Mouse (Mus musculus) liver, embryonic 11.5 days (tissue): Measurements from ENCODE around the gene Adgrf1. TPM values are rescaled to one million over a fixed set of nuclear protein-coding genes. Genes with fewer than 3 reads are reported as not detected.

Experiments used
- ATAC-seq: fragments of 200-750 bp; cut with Nextera tagmentation; replicated peaks from 2 replicates; pipeline ENCODE4 v1.8.0; 2017; ENCODE audit warnings: moderate number of reproducible peaks, mild to moderate bottlenecking, moderate TSS enrichment, moderate library complexity; ENCODE audit not compliant: low FRiP score
- DNase-seq: peaks from one replicate; pipeline ENCODE4 v3.0.0-alpha.2; 2017; ENCODE audit warnings: low spot score
- H3K27ac ChIP-seq: fragments of 300-500 bp; sonication (generic); 2 replicates; pipeline ENCODE4 v1.5.1; 2014; ENCODE audit warnings: mild to moderate bottlenecking, low read depth, low read length, control low read depth
- H3K27me3 ChIP-seq: fragments of 300-500 bp; sonication (generic); replicated peaks from 2 replicates; pipeline ENCODE4 v1.6.1; 2014; ENCODE audit warnings: low read length, mixed read lengths; ENCODE audit not compliant: control insufficient read depth, insufficient read depth
- H3K36me3 ChIP-seq: fragments of 300-500 bp; sonication (generic); 2 replicates; pipeline ENCODE4 v1.6.1; 2014; ENCODE audit warnings: mild to moderate bottlenecking, low read length, moderate library complexity, mixed read lengths; ENCODE audit not compliant: control insufficient read depth, insufficient read depth
- H3K4me1 ChIP-seq: fragments of 300-500 bp; sonication (generic); replicated peaks from 2 replicates; pipeline ENCODE4 v1.6.1; 2014; ENCODE audit warnings: low read length, mixed read lengths; ENCODE audit not compliant: control insufficient read depth, insufficient read depth
- H3K4me2 ChIP-seq: fragments of 300-500 bp; sonication (generic); 2 replicates; pipeline ENCODE4 v1.6.1; 2014; ENCODE audit warnings: mild to moderate bottlenecking, control low read depth, moderate library complexity
- H3K4me3 ChIP-seq: fragments of 300-500 bp; sonication (generic); 2 replicates; pipeline ENCODE4 v1.5.1; 2014; ENCODE audit warnings: low read depth, low read length, control low read depth
- H3K9ac ChIP-seq: fragments of 300-500 bp; sonication (generic); 2 replicates; pipeline ENCODE4 v1.6.1; 2014; ENCODE audit warnings: low read depth, low read length, control low read depth
- H3K9me3 ChIP-seq: fragments of 300-500 bp; sonication (generic); 2 replicates; pipeline ENCODE4 v1.6.1; 2016; ENCODE audit warnings: low read length, inconsistent platforms, mixed read lengths; ENCODE audit not compliant: control insufficient read depth
- whole genome bisulfite sequencing: fragments of 180-500 bp; shearing (Covaris S2); extraction: QIAGEN DNeasy Blood & Tissue Kit; methylation state at CpG from one replicate; pipeline ENCODE4 v1.1.7; 2014; 5-methylcytosine and 5-hydroxymethylcytosine counted together
- polyA plus RNA-seq: library from polyadenylated mRNA; unstranded; fragments of >200 nt; fragmentation: Nextera tagmentation; extraction: Ambion mirVana; gene quantifications from 2 replicates; pipeline ENCODE4 v1.2.1, GENCODE M21; 2014

Gene Adgrf1
- polyA plus RNA-seq, 1 experiment from 2014 or later, result 0.04 TPM

- H3K9me3 ChIP-seq, result no peaks in the 10 kb centered on the region
- DNase-seq (no peak), ATAC-seq (no peak)
- no peak overlapping the region for H3K4me3 ChIP-seq
- no peaks in the 10 kb centered on the region for H3K36me3 ChIP-seq
- H3K4me1 ChIP-seq, result no peaks in the 10 kb centered on the region
- H3K27me3 ChIP-seq, result peaks cover 10% of the 10 kb centered on the region
- H3K4me2 ChIP-seq, result peak overlapping the region; percentile 7; the same call in 1 of the 2 replicates
- no peak overlapping the region for H3K9ac ChIP-seq
- 53% methylated on average over 11 of the region's 11 CpGs for WGBS
- H3K27ac ChIP-seq, result no peak overlapping the region
Measured at GRCm38 (mm10) chr17:43362362-43362761, 92.2 kb downstream of the Adgrf1 start.

- H3K27ac ChIP-seq, result no peak overlapping the region
- H3K4me1 ChIP-seq, result no peaks in the 10 kb centered on the region
- H3K4me3 ChIP-seq, result no peak overlapping the region
- no peak for ATAC-seq
- DNase-seq, result no peak
- H3K9me3 ChIP-seq, result no peaks in the 10 kb centered on the region
- no peak overlapping the region for H3K9ac ChIP-seq
- WGBS, result 68% methylated on average over 6 of the region's 6 CpGs
- H3K4me2 ChIP-seq, result peak overlapping the region; percentile 7; the same call in 1 of the 2 replicates
- H3K36me3 ChIP-seq, result no peaks in the 10 kb centered on the region
- H3K27me3 ChIP-seq, result peaks cover 10% of the 10 kb centered on the region
Measured at GRCm38 (mm10) chr17:43362881-43363280, 92.8 kb downstream of the Adgrf1 start.

DNA sequence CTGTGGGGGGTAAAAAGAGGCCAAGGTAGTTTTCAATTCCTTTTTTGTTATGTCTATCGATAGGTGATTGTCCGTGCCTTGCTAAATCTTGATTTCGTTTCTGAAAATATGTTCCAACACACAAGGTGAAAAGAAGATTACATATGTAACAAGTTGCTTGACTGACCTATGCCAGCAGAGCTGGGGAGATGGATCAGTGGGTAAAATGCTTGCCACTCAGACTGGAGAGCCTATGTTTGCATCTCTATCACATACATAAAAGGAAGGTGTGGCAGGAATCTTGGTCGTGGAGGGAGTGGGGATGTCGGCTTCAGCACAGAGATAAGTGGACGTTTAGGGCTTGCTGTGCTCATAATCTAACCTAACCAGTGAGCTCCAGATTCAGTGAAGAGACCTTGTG is 93.8 kb downstream of the Adgrf1 start:
- Histone ChIP-seq H3K9ac (no peak overlapping the region), H3K27me3 (peaks cover 10% of the 10 kb centered on the region), H3K9me3 (no peaks in the 10 kb centered on the region), H3K36me3 (no peaks in the 10 kb centered on the region), H3K4me1 (no peaks in the 10 kb centered on the region), H3K4me3 (no peak overlapping the region), H3K27ac (no peak overlapping the region), H3K4me2 (no peak overlapping the region)
- 45% methylated on average over 6 of the region's 6 CpGs for WGBS
- no peak for DNase-seq
- ATAC-seq, result no peak

- Histone ChIP-seq H3K4me2 (no peak overlapping the region), H3K9me3 (no peaks in the 10 kb centered on the region), H3K36me3 (no peaks in the 10 kb centered on the region), H3K4me1 (no peaks in the 10 kb centered on the region), H3K27ac (no peak overlapping the region), H3K4me3 (no peak overlapping the region), H3K9ac (no peak overlapping the region), H3K27me3 (peaks cover 7% of the 10 kb centered on the region)
- DNase-seq, result no peak
- WGBS, result 81% methylated on average over 6 of the region's 6 CpGs
- no peak for ATAC-seq
Measured at GRCm38 (mm10) chr17:43365297-43365696, 95.2 kb downstream of the Adgrf1 start.

- ATAC-seq, result no peak
Measured at GRCm38 (mm10) chr17:43366486-43366885, 96.4 kb downstream of the Adgrf1 start.

GRCm38 (mm10) chr17:43368171-43368576 is 98.0 kb downstream of the Adgrf1 start:
- Histone ChIP-seq H3K9ac (no peak overlapping the region), H3K9me3 (no peaks in the 10 kb centered on the region), H3K4me3 (no peak overlapping the region), H3K27ac (no peak overlapping the region), H3K4me2 (no peak overlapping the region), H3K27me3 (no peaks in the 10 kb centered on the region), H3K36me3 (no peaks in the 10 kb centered on the region), H3K4me1 (no peaks in the 10 kb centered on the region)
- WGBS, result 63% methylated on average over 5 of the region's 5 CpGs
- ATAC-seq (no peak), DNase-seq (no peak)

More at GRCm38 (mm10) chr17:43366486-43366885, 96.4 kb downstream of the Adgrf1 start:
- H3K9ac ChIP-seq, result no peak overlapping the region
- H3K9me3 ChIP-seq, result no peaks in the 10 kb centered on the region
- H3K27me3 ChIP-seq, result peaks cover 1% of the 10 kb centered on the region
- H3K4me2 ChIP-seq, result no peak overlapping the region
- WGBS, result 52% methylated on average over 9 of the region's 9 CpGs
- no peak overlapping the region for H3K27ac ChIP-seq
- H3K4me3 ChIP-seq, result no peak overlapping the region
- H3K4me1 ChIP-seq, result no peaks in the 10 kb centered on the region
- H3K36me3 ChIP-seq, result no peaks in the 10 kb centered on the region
- no peak for DNase-seq

- no peak overlapping the region for H3K4me2 ChIP-seq
- DNase-seq (no peak), ATAC-seq (no peak)
- no peak overlapping the region for H3K4me3 ChIP-seq
- no peaks in the 10 kb centered on the region for H3K9me3 ChIP-seq
- H3K4me1 ChIP-seq, result no peaks in the 10 kb centered on the region
- 69% methylated on average over 4 of the region's 4 CpGs for WGBS
- H3K36me3 ChIP-seq, result no peaks in the 10 kb centered on the region
- no peaks in the 10 kb centered on the region for H3K27me3 ChIP-seq
- H3K27ac ChIP-seq, result no peak overlapping the region
- H3K9ac ChIP-seq, result no peak overlapping the region
Measured at GRCm38 (mm10) chr17:43372604-43373003, 102.5 kb downstream of the Adgrf1 start.

- H3K9me3 ChIP-seq, result no peaks in the 10 kb centered on the region
- no peak overlapping the region for H3K27ac ChIP-seq
- 20% methylated on average over 4 of the region's 4 CpGs for WGBS
- H3K4me2 ChIP-seq, result no peak overlapping the region
- no peak overlapping the region for H3K9ac ChIP-seq
- DNase-seq, result no peak
- no peak overlapping the region for H3K4me3 ChIP-seq
- no peak for ATAC-seq
- H3K36me3 ChIP-seq, result no peaks in the 10 kb centered on the region
- no peaks in the 10 kb centered on the region for H3K4me1 ChIP-seq
- H3K27me3 ChIP-seq, result no peaks in the 10 kb centered on the region
Measured at GRCm38 (mm10) chr17:43374020-43374419, 103.9 kb downstream of the Adgrf1 start.
